Mouse (Mus musculus) midbrain, embryonic 12.5 days (tissue): ENCODE measurements around the gene Rrp7a. TPM values are rescaled to one million over a fixed set of nuclear protein-coding genes. Genes with fewer than 3 reads are reported as not detected.
"Not testable (repeated sequence)": the region's sequence is repeated elsewhere in the genome, so short reads cannot be mapped to it uniquely, and the experiment has no call there.

Source experiments
- ATAC-seq: fragments of 200-750 bp; cut with Nextera tagmentation; 2 replicates; pipeline ENCODE4 v1.8.0; 2017; ENCODE audit warnings: low read depth, moderate TSS enrichment, moderate library complexity; ENCODE audit not compliant: low FRiP score
- H3K27ac ChIP-seq: fragments of 300-500 bp; sonication (generic); replicated peaks from 2 replicates; pipeline ENCODE4 v1.5.1; 2016; ENCODE audit warnings: mild to moderate bottlenecking
- H3K27me3 ChIP-seq: fragments of 300-500 bp; sonication (generic); 2 replicates; pipeline ENCODE4 v1.6.1; 2016; ENCODE audit warnings: mild to moderate bottlenecking
- H3K36me3 ChIP-seq: fragments of 300-500 bp; sonication (generic); 2 replicates; pipeline ENCODE4 v1.6.1; 2016
- H3K4me1 ChIP-seq: fragments of 300-500 bp; sonication (generic); 2 replicates; pipeline ENCODE4 v1.6.1; 2016
- H3K4me2 ChIP-seq: fragments of 300-500 bp; sonication (generic); replicated peaks from 2 replicates; pipeline ENCODE4 v1.6.1; 2016; ENCODE audit warnings: mild to moderate bottlenecking, moderate library complexity
- H3K4me3 ChIP-seq: fragments of 300-500 bp; sonication (generic); 2 replicates; pipeline ENCODE4 v1.5.1; 2016; ENCODE audit warnings: mild to moderate bottlenecking
- H3K9ac ChIP-seq: fragments of 300-500 bp; sonication (generic); replicated peaks from 2 replicates; pipeline ENCODE4 v1.6.1; 2016; ENCODE audit warnings: mild to moderate bottlenecking, moderate library complexity
- H3K9me3 ChIP-seq: fragments of 300-500 bp; sonication (generic); 2 replicates; pipeline ENCODE4 v1.6.1; 2016; ENCODE audit warnings: mild to moderate bottlenecking
- WGBS: fragments of 180-500 bp; shearing (Covaris S2); methylation state at CpG from one replicate; pipeline ENCODE4 v1.1.7; 2016; 5-methylcytosine and 5-hydroxymethylcytosine counted together
- polyA plus RNA-seq: library from polyadenylated mRNA; unstranded; fragments of >200 nt; fragmentation: Nextera tagmentation; extraction: Ambion mirVana; gene quantifications from 2 replicates; pipeline ENCODE4 v1.2.1, GENCODE M21; 2016

Rrp7a gene
- polyA plus RNA-seq, 1 experiment from 2014 or later, result 73.9 TPM

DNA sequence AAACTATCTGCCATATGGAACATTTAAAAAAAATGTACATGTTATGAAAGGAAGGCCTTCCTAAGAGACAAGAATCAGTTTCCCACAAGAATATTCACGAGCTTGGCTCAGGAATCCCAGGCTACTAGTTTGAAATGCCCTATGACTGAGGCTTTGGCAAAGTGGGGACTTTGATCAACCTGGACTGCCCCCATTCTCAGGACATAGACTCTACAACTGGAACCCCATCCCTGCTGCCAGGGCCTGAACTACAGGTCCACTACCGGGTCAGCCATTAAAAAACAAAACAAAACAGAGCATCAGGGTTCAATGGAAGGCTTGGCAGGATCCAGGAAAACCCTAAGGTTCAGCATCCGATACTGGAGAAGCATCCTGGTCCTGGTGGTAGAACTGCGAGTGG is 28.1 kb upstream of the Rrp7a start:
- Histone ChIP-seq H3K27ac (0 out of 2 replicates have a peak overlapping the region, but pooled peaks have one; percentile 25), H3K4me3 (no peak overlapping the region), H3K27me3 (no peaks in the 10 kb centered on the region), H3K9ac (no peak overlapping the region), H3K9me3 (no peaks in the 10 kb centered on the region), H3K4me2 (no peak overlapping the region), H3K36me3 (peaks cover 35% of the 10 kb centered on the region), H3K4me1 (peaks cover 21% of the 10 kb centered on the region)
- WGBS, result 84% methylated on average over 4 of the region's 4 CpGs
- no peak for ATAC-seq

DNA sequence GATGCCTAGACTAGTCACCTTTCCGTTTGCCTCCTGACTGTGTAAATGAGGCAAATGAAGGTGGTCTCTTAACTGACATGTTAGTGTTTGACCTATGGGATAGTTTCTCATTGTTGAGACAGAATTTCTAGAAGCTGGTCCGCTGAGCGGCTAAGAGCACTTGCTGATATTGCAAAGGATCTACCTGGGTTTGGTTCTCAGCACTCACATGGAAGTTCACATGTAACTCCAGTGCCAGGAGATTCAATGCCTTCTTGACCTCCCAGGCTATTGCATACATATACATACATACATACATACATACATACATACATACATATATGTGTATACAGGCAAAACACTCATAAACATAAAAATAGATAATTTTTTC is 27.5 kb upstream of the Rrp7a start:
- no peak for ATAC-seq

DNA sequence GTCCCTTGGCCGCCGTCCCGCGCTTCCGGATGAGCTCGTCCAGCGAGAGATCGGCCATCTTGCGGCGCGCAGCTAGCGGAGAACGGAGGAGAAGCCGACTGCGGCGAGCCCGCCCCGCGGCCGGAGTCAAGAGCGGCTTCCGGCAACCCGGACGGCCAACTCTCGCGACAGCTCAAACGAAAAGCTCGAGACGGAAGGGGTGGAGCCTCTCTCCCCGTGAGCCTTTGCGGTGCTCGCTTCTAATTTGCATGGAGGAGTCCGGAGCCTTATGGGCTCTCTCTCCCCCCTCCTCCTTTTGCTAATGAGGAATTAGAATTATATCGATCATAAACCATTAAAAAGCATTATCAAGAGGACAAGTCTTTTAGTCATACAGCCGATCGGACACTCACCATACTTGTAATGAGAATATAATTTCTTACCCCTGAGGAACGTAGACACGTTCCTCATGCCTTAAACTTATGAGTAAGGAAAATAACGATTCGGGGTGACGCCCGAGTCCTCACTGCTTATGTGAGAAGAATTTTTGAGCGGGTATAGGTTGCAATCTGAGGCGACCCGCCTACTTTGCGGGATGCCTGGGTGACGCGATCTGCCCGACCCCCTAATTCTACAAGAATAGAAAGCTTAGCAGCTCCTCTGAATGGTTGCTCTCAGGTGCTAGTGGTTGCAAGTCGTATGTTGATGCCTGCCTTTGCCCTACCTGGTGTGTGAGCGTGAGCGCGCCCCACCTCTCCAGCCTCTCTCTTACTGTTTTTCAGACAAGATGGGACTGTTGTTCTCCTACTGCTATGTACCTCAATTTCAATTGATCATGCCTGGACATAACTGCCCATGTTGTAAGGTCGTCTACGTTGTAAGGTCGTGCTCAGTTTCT is 26.8 kb upstream of the Rrp7a start, which contains the start of gene Poldip3:
Gene Poldip3 (minus strand): TSS at position 189 of the 877 bp plus-strand sequence.
- Histone ChIP-seq H3K9me3 (no peaks in the 10 kb centered on the region), H3K27ac (peak within 1 kb of the TSS; percentile 98), H3K4me2 (peak within 1 kb of the TSS; percentile 93), H3K4me3 (peak within 1 kb of the TSS; percentile 97), H3K27me3 (no peaks in the 10 kb centered on the region), H3K4me1 (peaks cover 21% of the 10 kb centered on the region), H3K36me3 (peaks cover 38% of the 10 kb centered on the region), H3K9ac (peak within 1 kb of the TSS; percentile 97)
- WGBS, result under 1% methylated on average over 56 of the region's 56 CpGs
- peak; percentile 90 for ATAC-seq

More for the DNA sequence above, 27.5 kb upstream of the Rrp7a start:
- Histone ChIP-seq H3K27ac (peak overlapping the region; percentile 98), H3K4me3 (peak overlapping the region; percentile 97), H3K4me2 (peak overlapping the region; percentile 52), H3K9me3 (no peaks in the 10 kb centered on the region), H3K36me3 (peaks cover 40% of the 10 kb centered on the region), H3K9ac (peak overlapping the region; percentile 97; the same call in 1 of the 2 replicates), H3K27me3 (no peaks in the 10 kb centered on the region), H3K4me1 (peaks cover 21% of the 10 kb centered on the region)
- 27% methylated on average over 3 of the region's 3 CpGs for WGBS

DNA sequence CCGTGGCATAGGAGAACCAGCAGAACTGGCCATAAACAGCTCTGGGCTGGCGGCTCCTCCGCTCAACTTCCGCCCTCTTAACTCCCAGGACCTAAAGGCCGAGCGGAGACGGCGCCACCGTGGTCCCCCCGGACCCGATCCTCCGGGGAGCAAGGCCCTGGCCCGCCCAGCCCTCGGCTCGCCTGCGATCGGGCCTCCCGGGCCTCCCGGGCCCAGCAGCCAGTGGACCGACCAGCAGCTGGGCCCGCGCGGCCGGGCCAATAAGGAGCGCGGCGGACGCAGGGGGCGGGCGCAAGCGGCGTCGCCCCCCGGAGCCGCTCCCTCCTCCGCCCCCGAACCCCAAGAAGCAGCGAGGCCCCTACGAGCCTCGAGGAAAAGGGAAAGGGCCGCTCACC is 26.2 kb upstream of the Rrp7a start:
- peak; percentile 76 for ATAC-seq
- Histone ChIP-seq H3K27me3 (no peaks in the 10 kb centered on the region), H3K36me3 (peaks cover 37% of the 10 kb centered on the region), H3K4me3 (peak overlapping the region; percentile 97), H3K4me2 (peak overlapping the region; percentile 93), H3K27ac (peak overlapping the region; percentile 98), H3K9ac (peak overlapping the region; percentile 97), H3K4me1 (peaks cover 25% of the 10 kb centered on the region), H3K9me3 (no peaks in the 10 kb centered on the region)
- under 1% methylated on average over 27 of the region's 41 CpGs for whole genome bisulfite sequencing

DNA sequence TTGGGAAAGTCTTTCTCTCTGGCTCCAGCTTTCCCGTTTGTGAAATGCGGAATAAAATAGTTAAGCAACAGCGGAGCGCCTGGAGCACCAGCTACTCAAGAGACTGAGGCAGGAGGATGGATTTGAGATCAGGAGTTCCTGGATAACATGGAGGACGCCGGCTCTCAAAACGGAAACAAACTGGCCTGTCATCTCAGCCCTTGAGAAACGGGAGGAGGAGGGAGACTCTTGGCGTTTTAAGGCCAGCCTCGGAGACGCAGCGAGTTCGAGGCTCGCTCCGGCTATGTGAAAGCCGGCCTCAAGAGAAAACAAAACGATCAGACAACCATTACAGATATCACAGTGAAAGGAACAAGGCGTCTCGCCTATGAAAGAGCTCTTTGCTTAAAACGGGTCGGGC is 25.8 kb upstream of the Rrp7a start:
- ATAC-seq, result no peak
- WGBS, result 4% methylated on average over 21 of the region's 21 CpGs
- H3K4me3 ChIP-seq, result peak overlapping the region; percentile 97
- H3K36me3 ChIP-seq, result peaks cover 33% of the 10 kb centered on the region
- no peaks in the 10 kb centered on the region for H3K27me3 ChIP-seq
- no peaks in the 10 kb centered on the region for H3K9me3 ChIP-seq
- H3K9ac ChIP-seq, result peak overlapping the region; percentile 97
- peak overlapping the region; percentile 98 for H3K27ac ChIP-seq
- peaks cover 27% of the 10 kb centered on the region for H3K4me1 ChIP-seq
- peak overlapping the region; percentile 93 for H3K4me2 ChIP-seq

DNA sequence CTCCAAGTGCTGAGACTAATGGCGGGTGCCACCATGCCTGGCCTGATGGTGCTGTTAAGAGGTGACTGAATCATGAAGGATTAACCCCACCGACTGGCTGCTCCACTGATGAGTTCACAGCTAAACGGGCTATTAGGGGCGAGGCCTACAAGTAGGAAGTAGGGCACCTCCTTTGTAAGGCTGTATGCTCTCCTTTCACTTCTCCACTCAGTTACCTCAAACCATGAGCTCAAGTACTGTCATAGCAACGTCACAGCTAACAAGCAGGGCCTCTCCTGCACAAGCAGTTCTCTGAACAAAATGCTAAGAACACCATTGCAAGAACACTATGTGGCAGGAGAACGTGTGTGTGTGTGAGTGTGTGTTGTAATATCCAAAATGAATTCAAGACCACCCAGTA is 22.9 kb upstream of the Rrp7a start:
- peaks cover 36% of the 10 kb centered on the region for H3K4me1 ChIP-seq
- H3K27me3 ChIP-seq, result no peaks in the 10 kb centered on the region
- peaks cover 30% of the 10 kb centered on the region for H3K36me3 ChIP-seq
- no peak overlapping the region for H3K27ac ChIP-seq
- no peak overlapping the region for H3K9ac ChIP-seq
- H3K4me3 ChIP-seq, result no peak overlapping the region
- H3K9me3 ChIP-seq, result no peaks in the 10 kb centered on the region
- no peak for ATAC-seq
- H3K4me2 ChIP-seq, result no peak overlapping the region
- WGBS, result 93% methylated on average over 6 of the region's 6 CpGs

DNA sequence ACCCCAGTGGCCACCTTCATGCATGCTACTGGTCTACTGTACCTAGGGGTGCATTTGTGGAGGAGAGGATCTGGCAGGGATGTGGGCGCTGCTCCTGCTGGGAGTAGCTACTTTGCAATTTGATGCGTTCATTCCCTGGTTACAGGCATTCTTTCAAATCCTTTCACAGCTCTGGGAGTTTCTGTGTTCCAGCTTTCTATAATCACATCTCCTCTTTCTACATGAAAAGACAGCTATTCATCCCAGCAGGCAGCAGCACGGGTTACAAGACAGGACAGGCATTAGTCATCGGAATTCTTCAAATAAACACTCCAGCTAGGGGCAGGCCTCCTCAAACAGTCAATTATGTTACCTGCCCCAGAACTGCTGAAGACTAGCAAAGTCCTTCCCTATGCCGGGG is 20.3 kb upstream of the Rrp7a start:
- H3K36me3 ChIP-seq, result peaks cover 43% of the 10 kb centered on the region
- no peak overlapping the region for H3K4me2 ChIP-seq
- no peak overlapping the region for H3K9ac ChIP-seq
- H3K27me3 ChIP-seq, result no peaks in the 10 kb centered on the region
- no peak overlapping the region for H3K4me3 ChIP-seq
- H3K9me3 ChIP-seq, result no peaks in the 10 kb centered on the region
- peaks cover 25% of the 10 kb centered on the region for H3K4me1 ChIP-seq
- no peak overlapping the region; the same call in 1 of the 2 replicates for H3K27ac ChIP-seq
- ATAC-seq, result no peak
- WGBS, result 43% methylated on average over 5 of the region's 5 CpGs

DNA sequence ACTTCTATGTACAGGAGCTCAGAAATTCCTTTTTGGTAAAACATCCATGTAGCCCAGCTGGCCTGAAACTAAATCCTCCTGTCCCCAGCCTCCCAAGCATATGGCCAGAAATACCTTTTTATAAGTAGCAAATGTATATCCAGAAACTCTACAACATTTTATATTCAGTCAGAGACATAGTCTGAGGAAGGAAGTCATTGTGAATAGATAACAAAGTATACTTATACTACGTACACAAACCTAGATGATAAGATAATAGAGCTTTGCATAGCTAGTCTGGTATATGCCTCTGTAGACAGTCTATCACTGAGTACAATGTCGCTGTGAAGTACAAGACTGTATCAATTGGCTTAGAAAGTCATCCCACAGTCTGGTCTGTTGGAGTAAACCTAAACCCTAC is 13.1 kb upstream of the Rrp7a start:
- no peaks in the 10 kb centered on the region for H3K27me3 ChIP-seq

DNA sequence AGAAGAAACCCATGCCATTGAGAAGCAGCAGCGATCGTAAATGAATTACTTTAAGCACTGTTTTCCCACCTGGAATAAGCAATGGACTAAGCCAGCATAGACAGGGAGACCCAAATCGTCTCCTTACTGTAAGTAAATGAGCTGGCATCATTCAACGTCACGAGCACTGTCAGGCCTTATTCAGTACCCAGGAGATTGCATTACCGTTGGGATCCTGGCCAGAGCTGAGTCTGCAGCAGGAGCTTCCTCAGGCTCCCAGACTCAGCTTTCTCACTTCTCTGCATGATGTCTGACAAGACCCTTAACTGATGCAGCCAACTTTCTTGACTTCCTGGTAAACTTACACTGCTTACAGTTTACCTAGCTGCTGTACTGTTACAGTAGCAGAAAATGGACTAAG is 12.1 kb upstream of the Rrp7a start:
- no peaks in the 10 kb centered on the region for H3K9me3 ChIP-seq
- no peaks in the 10 kb centered on the region for H3K27me3 ChIP-seq
- no peak for ATAC-seq
- H3K27ac ChIP-seq, result no peak overlapping the region
- no peak overlapping the region for H3K4me3 ChIP-seq
- H3K4me2 ChIP-seq, result no peak overlapping the region
- H3K9ac ChIP-seq, result no peak overlapping the region
- 93% methylated on average over 6 of the region's 6 CpGs for WGBS
- H3K4me1 ChIP-seq, result no peaks in the 10 kb centered on the region
- peaks cover 93% of the 10 kb centered on the region for H3K36me3 ChIP-seq

More for the DNA sequence above, 13.1 kb upstream of the Rrp7a start:
- Histone ChIP-seq H3K27ac (no peak overlapping the region), H3K9ac (no peak overlapping the region), H3K9me3 (no peaks in the 10 kb centered on the region), H3K4me1 (no peaks in the 10 kb centered on the region), H3K4me2 (no peak overlapping the region), H3K36me3 (peaks cover 85% of the 10 kb centered on the region), H3K4me3 (no peak overlapping the region)
- no peak for ATAC-seq
- WGBS, result 96% methylated on average over 2 of the region's 2 CpGs

DNA sequence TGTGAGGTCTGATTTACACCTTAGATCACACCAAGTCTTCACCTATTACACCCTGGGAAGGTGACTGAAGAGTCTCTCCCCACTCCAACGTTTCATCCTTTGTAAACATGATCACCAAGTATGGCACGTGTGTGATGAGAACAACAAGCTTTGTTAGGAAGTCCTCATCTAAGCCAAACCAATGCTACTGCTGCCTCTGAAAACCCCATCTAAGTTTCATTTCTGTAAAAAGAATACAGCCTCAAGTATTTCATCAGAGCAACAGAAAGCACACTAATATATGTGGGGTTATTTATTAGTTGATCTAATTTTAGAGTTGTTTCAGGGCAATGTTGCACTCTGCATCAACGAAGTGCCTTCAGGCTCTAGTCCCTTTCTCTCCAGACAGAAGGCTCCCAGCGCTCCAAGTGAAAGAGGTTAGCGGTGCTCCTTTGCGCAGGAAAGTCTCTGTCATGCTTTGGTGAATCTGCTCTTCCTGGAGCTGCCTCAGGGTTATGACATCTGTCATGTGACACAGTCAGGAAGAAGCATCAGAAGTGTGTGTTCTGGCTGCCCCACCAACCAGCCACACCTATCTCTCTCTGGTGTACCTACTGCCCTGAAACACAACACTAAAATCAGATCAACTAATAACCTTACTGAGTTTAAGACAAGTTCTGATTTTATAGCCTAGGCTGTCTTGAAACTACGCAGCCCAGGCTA is 7.1 kb upstream of the Rrp7a start:
- H3K4me3 ChIP-seq, result no peak overlapping the region
- no peak overlapping the region for H3K9ac ChIP-seq
- no peak overlapping the region for H3K4me2 ChIP-seq
- H3K4me1 ChIP-seq, result no peaks in the 10 kb centered on the region
- 92% methylated on average over 7 of the region's 7 CpGs for WGBS
- ATAC-seq, result no peak
- no peak overlapping the region for H3K27ac ChIP-seq
- no peaks in the 10 kb centered on the region for H3K27me3 ChIP-seq
- H3K9me3 ChIP-seq, result no peaks in the 10 kb centered on the region
- H3K36me3 ChIP-seq, result peaks cover 96% of the 10 kb centered on the region

DNA sequence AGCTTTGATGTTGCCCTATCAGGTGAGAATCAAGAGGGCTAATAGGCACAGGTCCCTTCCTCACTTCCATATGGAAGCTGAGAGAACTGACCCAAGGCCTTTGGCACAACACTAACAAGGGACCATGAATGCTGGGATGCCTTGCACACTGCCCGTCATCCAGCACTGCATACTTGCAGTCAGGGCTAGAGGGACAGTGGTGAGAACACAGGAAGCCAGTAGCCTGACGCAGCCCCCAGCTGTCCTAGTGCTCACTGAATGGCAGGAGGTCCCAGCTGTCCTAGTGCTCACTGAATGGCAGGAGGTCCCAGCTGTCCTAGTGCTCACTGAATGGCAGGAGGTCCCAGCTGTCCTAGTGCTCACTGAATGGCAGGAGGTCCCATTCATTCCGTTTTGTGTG is 4.4 kb upstream of the Rrp7a start:
- ATAC-seq, H3K4me2 ChIP-seq, H3K9me3 ChIP-seq, H3K9ac ChIP-seq, H3K27me3 ChIP-seq, H3K4me1 ChIP-seq, H3K4me3 ChIP-seq: not testable (repeated sequence)
- 64% methylated on average over 3 of the region's 3 CpGs for WGBS
- Histone ChIP-seq H3K36me3 (peaks cover 72% of the 10 kb centered on the region), H3K27ac (0 out of 2 replicates have a peak overlapping the region, but pooled peaks have one; percentile 26)

DNA sequence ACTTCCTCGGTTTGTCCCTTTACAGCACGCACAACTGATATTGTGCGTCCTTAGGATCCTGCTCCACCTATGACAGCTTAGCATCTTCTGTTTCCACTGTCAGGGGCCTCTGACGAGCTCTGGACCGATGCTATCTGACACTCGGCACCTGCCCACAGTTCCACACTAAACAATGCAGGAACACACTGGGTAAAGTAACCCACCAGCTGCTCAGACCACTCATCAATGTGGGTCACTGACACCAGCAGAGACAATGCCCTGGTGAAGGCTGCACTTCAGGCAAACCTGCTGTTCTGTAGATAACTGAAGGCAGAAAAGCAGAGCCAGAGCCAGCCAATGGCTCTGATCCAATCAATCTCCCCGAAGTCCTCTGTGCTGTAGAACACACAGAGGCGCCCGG is 4.0 kb upstream of the Rrp7a start:
- Histone ChIP-seq H3K36me3 (peaks cover 68% of the 10 kb centered on the region), H3K4me2 (no peak overlapping the region), H3K27me3 (no peaks in the 10 kb centered on the region), H3K9ac (no peak overlapping the region), H3K9me3 (no peaks in the 10 kb centered on the region), H3K4me3 (no peak overlapping the region), H3K4me1 (peaks cover 4% of the 10 kb centered on the region), H3K27ac (0 out of 2 replicates have a peak overlapping the region, but pooled peaks have one; percentile 26)
- 91% methylated on average over 9 of the region's 9 CpGs for WGBS
- no peak for ATAC-seq
